Mouse (Mus musculus) neural tube, embryonic 14.5 days (tissue): ENCODE data around the gene Arhgap18. TPM values are rescaled to one million over a fixed set of nuclear protein-coding genes. Genes with fewer than 3 reads are reported as not detected.

ENCODE experiments used
- ATAC-seq: fragments of 200-750 bp; cut with Nextera tagmentation; 2 replicates; pipeline ENCODE4 v1.8.0; 2017; ENCODE audit warnings: low read depth, mild to moderate bottlenecking, moderate TSS enrichment, moderate library complexity
- H3K27ac ChIP-seq: fragments of 300-500 bp; sonication (generic); 2 replicates; pipeline ENCODE4 v1.5.1; 2014; ENCODE audit warnings: low read depth, mild to moderate bottlenecking, control low read depth, low read length, moderate library complexity, mixed read lengths
- H3K27me3 ChIP-seq: fragments of 300-500 bp; sonication (generic); 2 replicates; pipeline ENCODE4 v1.6.1; 2014; ENCODE audit warnings: low read length; ENCODE audit not compliant: control insufficient read depth, insufficient read depth
- H3K36me3 ChIP-seq: fragments of 300-500 bp; sonication (generic); 2 replicates; pipeline ENCODE4 v1.6.1; 2014; ENCODE audit warnings: low read length, mixed read lengths; ENCODE audit not compliant: control insufficient read depth, insufficient read depth
- H3K4me1 ChIP-seq: fragments of 300-500 bp; sonication (generic); 2 replicates; pipeline ENCODE4 v1.6.1; 2014; ENCODE audit warnings: low read length; ENCODE audit not compliant: control insufficient read depth, insufficient read depth
- H3K4me2 ChIP-seq: fragments of 300-500 bp; sonication (generic); 2 replicates; pipeline ENCODE4 v1.6.1; 2014; ENCODE audit warnings: mild to moderate bottlenecking, low read depth, low read length, control low read depth
- H3K4me3 ChIP-seq: fragments of 300-500 bp; sonication (generic); 2 replicates; pipeline ENCODE4 v1.5.1; 2014; ENCODE audit warnings: low read depth, low read length, control low read depth, mixed read lengths
- H3K9ac ChIP-seq: fragments of 300-500 bp; sonication (generic); replicated peaks from 2 replicates; pipeline ENCODE4 v1.6.1; 2014; ENCODE audit warnings: low read depth, mild to moderate bottlenecking, control low read depth, low read length, mixed read lengths
- H3K9me3 ChIP-seq: fragments of 300-500 bp; sonication (generic); 2 replicates; pipeline ENCODE4 v1.6.1; 2016; ENCODE audit warnings: low read length; ENCODE audit not compliant: control insufficient read depth
- WGBS: fragments of 180-500 bp; shearing (Covaris S2); extraction: QIAGEN DNeasy Blood & Tissue Kit; methylation state at CpG from one replicate; pipeline ENCODE4 v1.1.7; 2014; 5-methylcytosine and 5-hydroxymethylcytosine counted together
- polyA plus RNA-seq: library from polyadenylated mRNA; unstranded; fragments of >200 nt; fragmentation: Nextera tagmentation; extraction: Ambion mirVana; gene quantifications from 2 replicates; pipeline ENCODE4 v1.2.1, GENCODE M21; 2014

Arhgap18 gene
- polyA plus RNA-seq, 1 experiment from 2014 or later: 10.0 TPM

DNA sequence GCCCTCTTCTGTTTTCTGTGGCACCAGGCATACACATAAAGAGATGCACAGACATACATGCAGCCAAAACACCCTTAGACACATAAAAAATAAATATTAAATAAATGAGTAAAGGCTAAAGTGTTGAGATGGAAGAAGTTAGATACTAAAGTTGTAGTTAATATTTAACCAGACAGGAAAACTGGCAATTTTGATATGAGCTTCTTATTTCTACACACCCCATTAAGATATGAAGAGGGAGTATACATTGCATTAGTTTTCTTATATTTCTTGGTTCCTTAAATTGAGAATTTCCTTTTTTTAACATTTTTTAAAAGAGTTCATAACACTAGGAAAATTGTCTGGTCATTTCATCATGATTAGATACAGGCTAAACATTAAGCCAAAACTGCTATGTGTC, 108.0 kb downstream of the Arhgap18 start:
- Histone ChIP-seq H3K36me3 (no peaks in the 10 kb centered on the region), H3K9ac (no peak overlapping the region), H3K27ac (no peak overlapping the region), H3K27me3 (no peaks in the 10 kb centered on the region), H3K4me3 (no peak overlapping the region), H3K9me3 (no peaks in the 10 kb centered on the region), H3K4me1 (no peaks in the 10 kb centered on the region), H3K4me2 (no peak overlapping the region)
- ATAC-seq: no peak

DNA sequence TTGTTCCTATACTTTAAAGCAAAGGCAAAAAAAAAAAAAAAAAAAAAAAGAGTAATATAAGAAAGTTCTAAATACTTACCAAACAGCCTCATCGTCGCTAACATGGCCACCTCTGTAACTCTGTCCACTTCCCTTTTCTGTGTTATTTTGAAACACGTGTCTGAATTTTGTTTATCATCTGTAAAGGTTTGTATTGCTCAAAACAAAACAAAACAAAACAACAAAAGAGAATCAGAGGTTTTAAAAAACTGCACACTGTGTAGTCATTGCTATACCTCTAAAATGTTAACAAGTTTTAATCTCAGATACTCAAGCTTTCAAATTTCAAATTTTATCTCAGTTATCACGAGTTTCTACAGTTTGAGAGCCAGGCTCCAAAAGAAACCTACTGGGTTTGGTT, 109.0 kb downstream of the Arhgap18 start:
- ATAC-seq: no peak
- Histone ChIP-seq H3K4me2 (no peak overlapping the region), H3K9me3 (no peaks in the 10 kb centered on the region), H3K36me3 (no peaks in the 10 kb centered on the region), H3K27me3 (no peaks in the 10 kb centered on the region), H3K4me3 (no peak overlapping the region), H3K4me1 (no peaks in the 10 kb centered on the region), H3K9ac (no peak overlapping the region), H3K27ac (no peak overlapping the region)
- 90% methylated on average over 4 of the region's 4 CpGs for WGBS

- ATAC-seq: no peak
- no peaks in the 10 kb centered on the region for H3K36me3 ChIP-seq
- H3K27ac ChIP-seq: no peak overlapping the region
- WGBS: 87% methylated on average over 1 of the region's 1 CpGs
- no peak overlapping the region for H3K9ac ChIP-seq
- H3K9me3 ChIP-seq: no peaks in the 10 kb centered on the region
- no peaks in the 10 kb centered on the region for H3K4me1 ChIP-seq
- H3K4me3 ChIP-seq: no peak overlapping the region
- no peak overlapping the region for H3K4me2 ChIP-seq
- no peaks in the 10 kb centered on the region for H3K27me3 ChIP-seq
These were observed 110.8 kb downstream of the Arhgap18 start for GRCm38 (mm10) chr10:26863982-26864381.

DNA sequence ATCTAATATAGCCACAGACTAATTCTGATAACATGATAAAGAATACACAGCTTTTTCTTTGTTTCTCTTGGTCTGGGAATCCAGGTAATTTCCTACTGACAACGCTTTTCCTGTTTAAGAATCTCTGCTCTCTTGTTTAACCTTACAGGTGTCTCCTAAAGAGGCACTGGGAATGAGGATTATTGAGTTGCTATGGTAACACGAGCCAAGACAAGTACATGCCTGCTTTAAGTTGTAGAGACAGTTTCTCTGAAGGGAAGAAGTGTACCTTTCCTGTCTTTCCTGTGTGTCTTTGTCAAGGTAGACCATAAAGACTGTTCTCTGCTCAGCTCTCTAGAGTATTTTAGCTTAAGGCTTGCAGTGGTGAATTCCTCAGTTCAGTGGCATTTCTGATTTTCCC, 117.6 kb downstream of the Arhgap18 start:
- H3K4me2 ChIP-seq: no peak overlapping the region
- no peak overlapping the region for H3K27ac ChIP-seq
- H3K4me1 ChIP-seq: no peaks in the 10 kb centered on the region
- no peaks in the 10 kb centered on the region for H3K9me3 ChIP-seq
- no peaks in the 10 kb centered on the region for H3K27me3 ChIP-seq
- WGBS: 68% methylated on average over 2 of the region's 2 CpGs
- H3K4me3 ChIP-seq: no peak overlapping the region
- H3K36me3 ChIP-seq: no peaks in the 10 kb centered on the region
- no peak for ATAC-seq
- H3K9ac ChIP-seq: no peak overlapping the region

DNA sequence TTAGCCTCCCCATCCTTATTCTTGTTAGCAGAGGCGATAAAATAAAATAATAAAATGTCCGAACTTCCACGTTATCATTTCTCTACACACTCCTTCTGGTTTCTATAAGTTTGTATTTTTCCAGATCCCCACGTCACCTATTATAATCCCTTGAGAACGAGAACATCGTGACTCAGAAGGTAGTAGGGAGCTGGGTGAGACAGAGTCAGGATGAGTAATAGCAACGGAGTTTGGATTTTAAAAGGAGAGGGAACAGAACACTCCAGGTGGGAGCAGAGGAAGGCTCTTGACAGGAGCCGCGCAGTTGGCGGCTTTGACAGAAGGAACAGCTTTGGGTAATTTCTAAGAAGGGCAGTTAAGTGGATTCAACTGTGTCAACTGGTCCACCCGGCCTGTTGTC, 124.1 kb downstream of the Arhgap18 start:
- Histone ChIP-seq H3K27me3 (no peaks in the 10 kb centered on the region), H3K4me1 (no peaks in the 10 kb centered on the region), H3K36me3 (no peaks in the 10 kb centered on the region), H3K9ac (no peak overlapping the region), H3K4me3 (no peak overlapping the region), H3K9me3 (no peaks in the 10 kb centered on the region), H3K27ac (no peak overlapping the region), H3K4me2 (no peak overlapping the region)
- 83% methylated on average over 11 of the region's 11 CpGs for WGBS
- ATAC-seq: no peak

GRCm38 (mm10) chr10:26878924-26879600, 125.8 kb downstream of the Arhgap18 start:
- no peak overlapping the region for H3K27ac ChIP-seq
- ATAC-seq: no peak
- H3K4me1 ChIP-seq: no peaks in the 10 kb centered on the region
- WGBS: 79% methylated on average over 9 of the region's 9 CpGs
- H3K9me3 ChIP-seq: no peaks in the 10 kb centered on the region
- H3K36me3 ChIP-seq: no peaks in the 10 kb centered on the region
- no peak overlapping the region for H3K4me2 ChIP-seq
- no peaks in the 10 kb centered on the region for H3K27me3 ChIP-seq
- no peak overlapping the region for H3K4me3 ChIP-seq
- H3K9ac ChIP-seq: no peak overlapping the region

DNA sequence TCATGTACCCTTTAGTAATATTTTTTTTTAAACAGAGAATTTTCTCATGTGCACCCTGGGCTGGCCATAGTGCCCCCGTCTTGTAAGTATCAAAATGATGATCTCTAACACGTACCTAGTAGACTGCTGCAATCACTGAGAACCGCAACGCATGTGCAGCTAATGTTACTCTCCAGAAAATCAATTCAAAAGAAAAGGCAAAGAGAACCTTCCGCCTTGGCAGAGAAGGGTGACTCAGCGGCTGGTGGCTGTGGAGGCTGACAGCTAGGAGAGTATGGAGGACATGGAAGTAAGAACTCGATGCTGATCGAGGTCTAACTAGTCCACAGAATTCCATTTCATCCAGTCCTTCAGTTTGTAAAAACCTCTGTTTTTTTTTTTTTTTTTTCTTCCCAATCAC, 131.7 kb downstream of the Arhgap18 start:
- Histone ChIP-seq H3K9ac (no peak overlapping the region), H3K36me3 (no peaks in the 10 kb centered on the region), H3K4me2 (no peak overlapping the region), H3K9me3 (no peaks in the 10 kb centered on the region), H3K4me1 (no peaks in the 10 kb centered on the region), H3K4me3 (no peak overlapping the region), H3K27me3 (no peaks in the 10 kb centered on the region), H3K27ac (no peak overlapping the region)
- 85% methylated on average over 8 of the region's 8 CpGs for WGBS
- ATAC-seq: no peak

DNA sequence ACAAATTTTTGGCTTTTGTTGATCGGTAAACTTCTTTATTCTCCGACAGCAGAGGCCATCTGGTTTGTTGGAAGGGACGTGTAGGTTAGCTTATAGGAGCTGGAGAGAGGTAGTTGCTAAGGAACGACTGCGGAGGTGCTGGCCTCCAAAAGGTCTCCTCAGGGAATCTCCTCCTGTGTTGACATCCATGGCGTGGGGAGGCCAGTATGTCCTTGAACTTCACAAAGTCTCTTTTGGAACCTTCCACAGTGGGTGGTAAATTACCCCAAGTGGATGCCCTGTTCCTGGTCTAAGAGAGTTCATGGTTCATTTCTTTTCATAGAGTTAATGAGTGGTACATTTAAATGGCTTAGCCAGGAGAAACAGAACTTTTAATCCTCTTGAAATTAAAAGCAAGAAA, 136.0 kb downstream of the Arhgap18 start:
- Histone ChIP-seq H3K9ac (no peak overlapping the region), H3K9me3 (no peaks in the 10 kb centered on the region), H3K36me3 (no peaks in the 10 kb centered on the region), H3K4me1 (no peaks in the 10 kb centered on the region), H3K4me2 (no peak overlapping the region), H3K4me3 (no peak overlapping the region), H3K27ac (no peak overlapping the region), H3K27me3 (no peaks in the 10 kb centered on the region)
- no peak for ATAC-seq
- 21% methylated on average over 6 of the region's 6 CpGs for WGBS

DNA sequence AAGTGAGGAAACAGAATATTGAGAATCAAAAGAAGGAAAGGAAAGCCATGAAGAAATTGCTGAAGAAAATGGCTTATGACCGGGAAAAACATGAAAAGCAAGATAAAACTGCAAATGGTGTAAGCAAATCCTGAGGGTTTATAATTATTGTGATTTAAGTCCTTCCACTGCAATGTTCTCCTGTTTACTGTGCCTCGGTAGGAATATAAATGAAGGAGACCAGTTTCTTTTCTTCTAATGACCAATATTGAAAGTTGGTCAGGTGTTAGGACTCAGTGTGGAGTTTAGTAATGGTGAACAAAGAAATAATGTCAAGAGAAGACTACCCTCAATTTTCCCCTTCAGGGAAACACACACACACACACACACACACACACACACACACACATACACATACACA, 136.5 kb downstream of the Arhgap18 start:
- Histone ChIP-seq H3K27me3 (no peaks in the 10 kb centered on the region), H3K4me2 (no peak overlapping the region), H3K4me1 (no peaks in the 10 kb centered on the region), H3K9ac (no peak overlapping the region), H3K9me3 (no peaks in the 10 kb centered on the region), H3K4me3 (no peak overlapping the region), H3K36me3 (no peaks in the 10 kb centered on the region), H3K27ac (no peak overlapping the region)
- no peak; the same call in 1 of the 2 replicates for ATAC-seq
- 67% methylated on average over 2 of the region's 2 CpGs for WGBS
